Mouse (Mus musculus): ENCODE measurements at regions not wholly inside any gene's neighbourhood (a gene's known extent, or its start where the extent isn't known, plus 50 kb on each side); places are given as distances from the start of the nearest gene placed in this dataset.
"Not testable (repeated sequence)": the region's sequence is repeated elsewhere in the genome, so short reads cannot be mapped to it uniquely, and the experiment has no call there.

- not testable (repeated sequence) for H3K27me3 ChIP-seq (ENCODE audit: control insufficient read depth, insufficient read depth, low read length); H3K4me2 ChIP-seq (replicated peaks; ENCODE audit: low read depth, low read length)
Measured at GRCm38 (mm10) chr10:22592752-22593151, 52.1 kb upstream of the Slc2a12 start.

More at GRCm38 (mm10) chr10:22592752-22593151, 52.1 kb upstream of the Slc2a12 start:
- H3K9ac ChIP-seq (ENCODE audit: low read depth, low read length); H3K4me1 ChIP-seq (ENCODE audit: control insufficient read depth, insufficient read depth, low read length); H3K4me3 ChIP-seq (ENCODE audit: low read length); H3K27ac ChIP-seq (ENCODE audit: low read depth, low read length); ATAC-seq (ENCODE audit: low FRiP score, low TSS enrichment); H3K9me3 ChIP-seq (ENCODE audit: control insufficient read depth, low read length); H3K36me3 ChIP-seq (ENCODE audit: control insufficient read depth, insufficient read depth, low read length): not testable (repeated sequence)
- WGBS: 82% methylated on average over 6 of the region's 6 CpGs

All from kidney, embryonic 14.5 days (tissue).